Mouse (Mus musculus) hindbrain, embryonic 16.5 days (tissue): Measurements from ENCODE around the gene Ptprt. TPM values are rescaled to one million over a fixed set of nuclear protein-coding genes. Genes with fewer than 3 reads are reported as not detected.

Experiments used
- ATAC-seq: fragments of 200-750 bp; cut with Nextera tagmentation; 2 replicates; pipeline ENCODE4 v1.8.0; 2017; ENCODE audit warnings: moderate TSS enrichment, moderate library complexity
- H3K27ac ChIP-seq: fragments of 300-500 bp; sonication (generic); 2 replicates; pipeline ENCODE4 v1.5.1; 2014; ENCODE audit warnings: low read depth, mild to moderate bottlenecking, control low read depth, low read length, moderate library complexity
- H3K27me3 ChIP-seq: fragments of 300-500 bp; sonication (generic); replicated peaks from 2 replicates; pipeline ENCODE4 v1.6.1; 2014; ENCODE audit warnings: low read length; ENCODE audit not compliant: control insufficient read depth, insufficient read depth
- H3K36me3 ChIP-seq: fragments of 300-500 bp; sonication (generic); 2 replicates; pipeline ENCODE4 v1.6.1; 2014; ENCODE audit warnings: mild to moderate bottlenecking, low read length, moderate library complexity, mixed read lengths; ENCODE audit not compliant: control insufficient read depth, insufficient read depth
- H3K4me1 ChIP-seq: fragments of 300-500 bp; sonication (generic); 2 replicates; pipeline ENCODE4 v1.6.1; 2014; ENCODE audit warnings: low read depth, low read length; ENCODE audit not compliant: control insufficient read depth, insufficient read depth
- H3K4me2 ChIP-seq: fragments of 300-500 bp; sonication (generic); 2 replicates; pipeline ENCODE4 v1.6.1; 2014; ENCODE audit warnings: mild to moderate bottlenecking, low read length, control low read depth, moderate library complexity
- H3K4me3 ChIP-seq: fragments of 300-500 bp; sonication (generic); 2 replicates; pipeline ENCODE4 v1.5.1; 2014; ENCODE audit warnings: mild to moderate bottlenecking, low read length, control low read depth, moderate library complexity
- H3K9ac ChIP-seq: fragments of 300-500 bp; sonication (generic); 2 replicates; pipeline ENCODE4 v1.6.1; 2014; ENCODE audit warnings: low read depth, mild to moderate bottlenecking, control low read depth, low read length, moderate library complexity
- H3K9me3 ChIP-seq: fragments of 300-500 bp; sonication (generic); 2 replicates; pipeline ENCODE4 v1.6.1; 2014; ENCODE audit warnings: mild to moderate bottlenecking, low read length, moderate library complexity; ENCODE audit not compliant: control insufficient read depth
- WGBS: fragments of 180-500 bp; shearing (Covaris S2); extraction: QIAGEN DNeasy Blood & Tissue Kit; methylation state at CpG from one replicate; pipeline ENCODE4 v1.1.7; 2014; 5-methylcytosine and 5-hydroxymethylcytosine counted together
- polyA plus RNA-seq: library from polyadenylated mRNA; unstranded; fragments of >200 nt; fragmentation: Nextera tagmentation; extraction: Ambion mirVana; gene quantifications from 2 replicates; pipeline ENCODE4 v1.2.1, GENCODE M21; 2015

The Ptprt gene
- polyA plus RNA-seq, 1 experiment from 2014 or later, result 11.5 TPM

- Histone ChIP-seq H3K4me3 (no peak overlapping the region), H3K4me2 (no peak overlapping the region), H3K27ac (no peak overlapping the region), H3K36me3 (no peaks in the 10 kb centered on the region), H3K4me1 (no peaks in the 10 kb centered on the region), H3K27me3 (no peaks in the 10 kb centered on the region), H3K9ac (no peak overlapping the region), H3K9me3 (no peaks in the 10 kb centered on the region)
- no peak for ATAC-seq
- 93% methylated on average over 3 of the region's 3 CpGs for WGBS
These were observed 34.9 kb downstream of the Ptprt start for GRCm38 (mm10) chr2:162626076-162626475.

- WGBS, result 97% methylated on average over 3 of the region's 3 CpGs
These were observed 36.2 kb downstream of the Ptprt start for GRCm38 (mm10) chr2:162624707-162625106.

GRCm38 (mm10) chr2:162614256-162614655 lies 46.7 kb downstream of the Ptprt start:
- H3K9me3 ChIP-seq, result no peaks in the 10 kb centered on the region
- WGBS, result 91% methylated on average over 2 of the region's 2 CpGs

More at GRCm38 (mm10) chr2:162624707-162625106, 36.2 kb downstream of the Ptprt start:
- ATAC-seq, result no peak
- Histone ChIP-seq H3K27ac (no peak overlapping the region), H3K4me3 (no peak overlapping the region), H3K27me3 (no peaks in the 10 kb centered on the region), H3K9ac (no peak overlapping the region), H3K36me3 (no peaks in the 10 kb centered on the region), H3K4me1 (no peaks in the 10 kb centered on the region), H3K9me3 (no peaks in the 10 kb centered on the region), H3K4me2 (no peak overlapping the region)

GRCm38 (mm10) chr2:162613480-162613879 lies 47.5 kb downstream of the Ptprt start:
- H3K9me3 ChIP-seq, result no peaks in the 10 kb centered on the region
- no peak overlapping the region for H3K27ac ChIP-seq
- no peak for ATAC-seq
- H3K4me3 ChIP-seq, result no peak overlapping the region
- no peaks in the 10 kb centered on the region for H3K27me3 ChIP-seq
- no peaks in the 10 kb centered on the region for H3K4me1 ChIP-seq
- H3K36me3 ChIP-seq, result no peaks in the 10 kb centered on the region
- H3K4me2 ChIP-seq, result no peak overlapping the region
- 65% methylated on average over 4 of the region's 4 CpGs for WGBS
- no peak overlapping the region for H3K9ac ChIP-seq

More at GRCm38 (mm10) chr2:162614256-162614655, 46.7 kb downstream of the Ptprt start:
- ATAC-seq, result no peak
- H3K27me3 ChIP-seq, result no peaks in the 10 kb centered on the region
- no peak overlapping the region for H3K9ac ChIP-seq
- H3K36me3 ChIP-seq, result no peaks in the 10 kb centered on the region
- no peak overlapping the region for H3K27ac ChIP-seq
- no peaks in the 10 kb centered on the region for H3K4me1 ChIP-seq
- H3K4me2 ChIP-seq, result no peak overlapping the region
- no peak overlapping the region for H3K4me3 ChIP-seq

GRCm38 (mm10) chr2:162602721-162603120 lies 58.2 kb downstream of the Ptprt start:
- H3K36me3 ChIP-seq, result no peaks in the 10 kb centered on the region
- no peak overlapping the region for H3K27ac ChIP-seq
- no peak for ATAC-seq
- H3K4me1 ChIP-seq, result no peaks in the 10 kb centered on the region
- WGBS, result 98% methylated on average over 5 of the region's 5 CpGs
- H3K9ac ChIP-seq, result no peak overlapping the region
- H3K4me3 ChIP-seq, result no peak overlapping the region
- no peaks in the 10 kb centered on the region for H3K9me3 ChIP-seq
- H3K27me3 ChIP-seq, result no peaks in the 10 kb centered on the region
- no peak overlapping the region for H3K4me2 ChIP-seq

GRCm38 (mm10) chr2:162591388-162591787 lies 69.6 kb downstream of the Ptprt start:
- no peaks in the 10 kb centered on the region for H3K27me3 ChIP-seq
- no peak overlapping the region for H3K4me3 ChIP-seq
- 88% methylated on average over 3 of the region's 3 CpGs for whole genome bisulfite sequencing
- no peaks in the 10 kb centered on the region for H3K36me3 ChIP-seq
- no peaks in the 10 kb centered on the region for H3K9me3 ChIP-seq
- no peak for ATAC-seq
- no peak overlapping the region for H3K27ac ChIP-seq
- H3K4me1 ChIP-seq, result no peaks in the 10 kb centered on the region
- no peak overlapping the region for H3K4me2 ChIP-seq
- H3K9ac ChIP-seq, result no peak overlapping the region

- Histone ChIP-seq H3K27ac (no peak overlapping the region), H3K9ac (no peak overlapping the region), H3K4me2 (no peak overlapping the region), H3K4me1 (no peaks in the 10 kb centered on the region; the same call in 1 of the 2 replicates), H3K36me3 (no peaks in the 10 kb centered on the region), H3K27me3 (no peaks in the 10 kb centered on the region), H3K9me3 (no peaks in the 10 kb centered on the region), H3K4me3 (no peak overlapping the region)
- ATAC-seq, result no peak
- WGBS, result 81% methylated on average over 4 of the region's 4 CpGs
These were observed 79.3 kb downstream of the Ptprt start for GRCm38 (mm10) chr2:162581651-162582050.

GRCm38 (mm10) chr2:162577819-162578218 lies 83.1 kb downstream of the Ptprt start:
- Histone ChIP-seq H3K36me3 (no peaks in the 10 kb centered on the region), H3K4me3 (no peak overlapping the region), H3K9ac (no peak overlapping the region), H3K4me2 (no peak overlapping the region), H3K27me3 (no peaks in the 10 kb centered on the region), H3K27ac (no peak overlapping the region), H3K9me3 (no peaks in the 10 kb centered on the region), H3K4me1 (no peaks in the 10 kb centered on the region; the same call in 1 of the 2 replicates)
- 90% methylated on average over 7 of the region's 7 CpGs for WGBS
- ATAC-seq, result no peak

- Histone ChIP-seq H3K36me3 (no peaks in the 10 kb centered on the region), H3K4me2 (no peak overlapping the region), H3K27me3 (no peaks in the 10 kb centered on the region), H3K9ac (no peak overlapping the region), H3K9me3 (no peaks in the 10 kb centered on the region), H3K4me3 (no peak overlapping the region), H3K27ac (no peak overlapping the region), H3K4me1 (peaks cover 2% of the 10 kb centered on the region; the same call in 1 of the 2 replicates)
- WGBS, result 72% methylated on average over 2 of the region's 2 CpGs
- no peak for ATAC-seq
These were observed 88.1 kb downstream of the Ptprt start for GRCm38 (mm10) chr2:162572851-162573250.

GRCm38 (mm10) chr2:162571037-162571436 lies 89.9 kb downstream of the Ptprt start:
- WGBS, result 86% methylated on average over 12 of the region's 12 CpGs
- H3K4me2 ChIP-seq, result no peak overlapping the region
- no peaks in the 10 kb centered on the region for H3K27me3 ChIP-seq
- H3K9ac ChIP-seq, result no peak overlapping the region
- no peak for ATAC-seq
- no peak overlapping the region for H3K4me3 ChIP-seq
- H3K27ac ChIP-seq, result no peak overlapping the region
- no peaks in the 10 kb centered on the region for H3K9me3 ChIP-seq
- H3K36me3 ChIP-seq, result no peaks in the 10 kb centered on the region
- peaks cover 2% of the 10 kb centered on the region; the same call in 1 of the 2 replicates for H3K4me1 ChIP-seq
